ENCODE assay signal across 12 mouse cellular contexts in the genomic region with DNA sequence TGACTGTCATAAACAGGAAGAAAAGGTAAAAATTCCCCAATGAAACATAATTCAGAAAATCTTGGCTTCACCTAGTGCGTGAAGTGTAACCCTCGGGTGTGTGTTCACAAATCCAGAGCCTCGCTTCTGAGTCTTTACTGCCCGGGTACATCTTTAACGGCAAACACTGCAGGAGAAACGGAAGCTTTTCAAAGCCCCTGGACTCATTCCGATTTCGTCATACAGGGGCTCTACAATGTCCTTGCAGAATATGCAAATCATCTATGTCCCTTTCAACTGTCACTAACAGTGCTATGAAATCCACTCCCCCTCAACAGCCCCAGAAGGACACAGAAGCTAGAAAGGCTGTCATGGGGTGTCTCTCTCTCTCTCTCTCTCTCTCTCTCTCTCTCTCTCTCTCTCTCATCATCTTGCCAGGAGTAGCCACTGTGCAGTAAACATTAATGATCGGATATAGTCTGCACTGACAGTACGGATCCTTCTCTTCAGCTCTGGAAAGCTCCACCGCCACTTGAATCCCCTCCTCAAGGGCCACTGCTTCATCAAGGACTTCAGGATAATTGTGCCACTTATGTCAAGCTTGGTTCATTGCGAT.
DNase-seq lines count a peak whose midpoint lies in the region; ATAC-seq lines count a peak whose summit lies in the region.
"Had no signal": no experiment of that assay in that cellular context is flagged by ENCODE, and none has a peak within 500 bp of the region (broad histone marks: within the 10 kb centered on the region; RNA-seq: fewer than 3 reads in every experiment).

No protein-coding gene starts in this region.

- H3K36me3 ChIP-seq in lung, embryonic 16.5 days (ENCODE audit: control insufficient read depth, insufficient read depth, low read length) = no peaks in the 10 kb centered on the region
- H3K36me3 ChIP-seq in hindbrain, embryonic 11.5 days (ENCODE audit: control insufficient read depth, insufficient read depth, low read length) = no peaks in the 10 kb centered on the region
- no peaks in the 10 kb centered on the region for H3K36me3 ChIP-seq in neural tube, embryonic 13.5 days

- peak overlapping the region; percentile 34 for H3K4me2 ChIP-seq in lung, embryonic 16.5 days (ENCODE audit: low read depth, low read length)
- H3K4me2 ChIP-seq in hindbrain, embryonic 11.5 days (replicated peaks; ENCODE audit: low read depth, low read length) = no peak overlapping the region
- peak overlapping the region; percentile 27; the same call in 1 of the 2 replicates for H3K4me2 ChIP-seq in neural tube, embryonic 13.5 days

- 32% methylated on average over 12 of the region's 12 CpGs for WGBS in lung, embryonic 16.5 days
- 72% methylated on average over 12 of the region's 12 CpGs for WGBS in hindbrain, embryonic 11.5 days
- 50% methylated on average over 12 of the region's 12 CpGs for WGBS in neural tube, embryonic 13.5 days

- H3K27ac ChIP-seq in lung, embryonic 16.5 days (ENCODE audit: low read length) = no peak overlapping the region
- no peak overlapping the region for H3K27ac ChIP-seq in hindbrain, embryonic 11.5 days (ENCODE audit: low read depth, low read length)
- H3K27ac ChIP-seq in neural tube, embryonic 13.5 days (replicated peaks) = peak overlapping the region; percentile 39
- H3K27ac ChIP-seq: layer of hippocampus, adult 2 months had no signal

- no peaks in the 10 kb centered on the region for H3K27me3 ChIP-seq in lung, embryonic 16.5 days (ENCODE audit: control insufficient read depth, insufficient read depth, low read depth, low read length)
- no peaks in the 10 kb centered on the region for H3K27me3 ChIP-seq in hindbrain, embryonic 11.5 days (ENCODE audit: control insufficient read depth, insufficient read depth, low read length)
- peaks cover 16% of the 10 kb centered on the region; the same call in 1 of the 2 replicates for H3K27me3 ChIP-seq in neural tube, embryonic 13.5 days

- peaks cover 9% of the 10 kb centered on the region for H3K4me1 ChIP-seq in lung, embryonic 16.5 days (replicated peaks; ENCODE audit: control insufficient read depth, insufficient read depth, low read length)
- H3K4me1 ChIP-seq in hindbrain, embryonic 11.5 days (replicated peaks; ENCODE audit: control insufficient read depth, insufficient read depth, low read length) = no peaks in the 10 kb centered on the region; the same call in 1 of the 2 replicates
- H3K4me1 ChIP-seq in neural tube, embryonic 13.5 days (replicated peaks) = peaks cover 34% of the 10 kb centered on the region

- H3K9ac ChIP-seq in lung, embryonic 16.5 days (ENCODE audit: low read length) = no peak overlapping the region
- peak overlapping the region; percentile 23; the same call in 1 of the 2 replicates for H3K9ac ChIP-seq in hindbrain, embryonic 11.5 days (ENCODE audit: low read depth, low read length)
- H3K9ac ChIP-seq in neural tube, embryonic 13.5 days = peak overlapping the region; percentile 53

- intact Hi-C loops in left cerebral cortex, postnatal 10 days (cut with DNase I) = no loop called here

- no peak for DNase-seq in frontal cortex, adult 2 months (ENCODE audit: extremely low spot score in 1 of 2, low spot score in 1 of 2)
- no peak for DNase-seq in lung, postnatal 36 days
- DNase-seq in hindbrain, embryonic 11.5 days (ENCODE audit: low spot score) = no peak
- DNase-seq in left cerebral cortex, postnatal 10 days (ENCODE audit: extremely low spot score in 1 of 2, low spot score in 2 of 2) = no peak
- DNase-seq in kidney, postnatal 14 days = no peak
- DNase-seq: gastrocnemius, postnatal 36 days; kidney, adult 2 months; left cerebral cortex, postnatal 4 days had no signal

- ATAC-seq in frontal cortex, adult (ENCODE audit: low TSS enrichment) = peak; percentile 20; the same call in 1 of the 2 replicates
- peak; percentile 19; the same call in 1 of the 2 replicates for ATAC-seq in lung, embryonic 16.5 days (ENCODE audit: low read depth)
- ATAC-seq in hindbrain, embryonic 11.5 days (ENCODE audit: low FRiP score) = no peak
- ATAC-seq in neural tube, embryonic 13.5 days (ENCODE audit: low read depth) = no peak

- H3K4me3 ChIP-seq in lung, embryonic 16.5 days (ENCODE audit: low read length) = no peak overlapping the region
- H3K4me3 ChIP-seq in hindbrain, embryonic 11.5 days (ENCODE audit: low read depth, low read length) = no peak overlapping the region
- no peak overlapping the region for H3K4me3 ChIP-seq in neural tube, embryonic 13.5 days
- H3K4me3 ChIP-seq: layer of hippocampus, adult 2 months had no signal

- H3K9me3 ChIP-seq in lung, embryonic 16.5 days (ENCODE audit: control insufficient read depth, low read length) = no peaks in the 10 kb centered on the region
- H3K9me3 ChIP-seq in hindbrain, embryonic 11.5 days (ENCODE audit: control insufficient read depth, low read length) = no peaks in the 10 kb centered on the region
- H3K9me3 ChIP-seq in neural tube, embryonic 13.5 days = no peaks in the 10 kb centered on the region

Comparison
In these comparisons a context has a peak if more than half of its experiments do, and no peak if none do; other contexts are left out.
1. ATAC-seq: peak in frontal cortex, adult (single experiment) and lung, embryonic 16.5 days (single experiment); none in hindbrain, embryonic 11.5 days (single experiment) and neural tube, embryonic 13.5 days (single experiment).